Mouse (Mus musculus): ENCODE results near the gene Olfr1303. TPM values are rescaled to one million over a fixed set of nuclear protein-coding genes. Genes with fewer than 3 reads are reported as not detected.

The Olfr1303 gene
- not detected for total RNA-seq (2021)
- not detected in 2 replicates for polyA plus RNA-seq (2012; rRNA removed)
- long read RNA-seq = 0 reads

DNA sequence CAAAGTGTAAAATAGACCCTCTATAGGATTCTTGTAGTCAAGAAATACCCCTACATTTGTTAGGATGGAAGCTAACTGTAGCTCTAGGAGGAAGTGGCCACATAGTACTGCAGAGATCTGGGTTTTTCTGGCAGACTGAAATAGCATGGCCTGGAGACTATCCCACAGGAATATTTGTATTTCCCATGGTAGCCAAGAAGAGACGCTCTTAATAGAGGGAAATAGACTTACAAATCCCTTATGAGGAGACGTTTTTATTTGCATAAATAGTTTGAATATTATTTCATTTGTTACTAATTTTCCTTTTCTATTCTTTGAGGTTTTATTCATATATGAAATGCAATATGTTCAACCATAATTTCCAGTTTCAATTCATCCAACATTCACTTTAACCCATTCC lies at the start of gene Olfr1303:
Olfr1303 (minus strand) TSS at position 101 of the 400 bp plus-strand sequence.
- no peak for DNase-seq

DNA sequence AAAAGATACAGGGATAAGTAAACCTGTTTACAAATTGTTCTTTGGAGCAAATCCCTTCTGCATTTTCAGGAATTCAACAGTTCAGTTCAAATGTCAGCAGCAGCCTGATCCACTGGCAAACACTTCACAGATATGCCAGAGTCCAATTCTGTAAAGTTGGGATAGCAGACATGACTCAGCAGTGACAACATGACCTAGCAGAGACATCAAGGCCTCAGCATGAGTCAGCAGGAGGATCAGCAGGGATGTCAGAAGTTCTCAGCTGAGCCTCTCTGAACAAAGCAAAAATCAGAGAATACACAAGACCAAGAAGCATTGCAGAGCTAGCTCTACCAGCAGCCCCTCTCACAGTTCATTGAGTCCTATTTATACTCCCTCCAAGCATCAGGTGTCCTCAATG lies 7.2 kb downstream of the Olfr1303 start:
- DNase-seq = peak; percentile 61

DNA sequence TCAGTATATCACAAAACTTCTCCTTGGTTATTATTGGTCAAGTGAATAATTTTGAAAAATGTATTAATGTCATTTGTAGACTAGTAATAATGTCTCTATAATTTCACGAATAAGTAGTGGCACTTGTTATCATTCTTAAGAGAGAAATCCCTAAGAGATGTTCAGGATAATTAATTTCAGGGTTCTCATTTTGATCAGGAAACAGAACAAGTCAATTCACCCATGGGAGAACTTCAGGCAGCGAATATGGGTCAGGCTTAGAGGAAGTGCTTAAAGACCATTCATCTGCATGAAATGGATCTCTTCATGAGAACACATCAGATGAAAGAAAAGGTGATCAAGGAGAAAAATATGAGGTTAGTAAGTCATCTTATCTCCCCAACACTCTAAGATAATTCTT lies 43.0 kb downstream of the Olfr1303 start, which contains the start of gene Olfr1302:
Olfr1302 (plus strand) TSS at position 301 of the 400 bp plus-strand sequence.
- no peak for DNase-seq

Other genes starting within 250 kb of the Olfr1303 start
- not detected for gene Olfr1297, start 193.8 kb downstream of the Olfr1303 start, total RNA-seq (2021)
- not detected in 2 replicates for gene Olfr1297, start 193.8 kb downstream of the Olfr1303 start, polyA plus RNA-seq (2012; rRNA removed)
- gene Olfr1298, start 171.1 kb downstream of the Olfr1303 start, total RNA-seq (2021) = not detected
- gene Olfr1298, start 171.1 kb downstream of the Olfr1303 start, polyA plus RNA-seq (2012; rRNA removed) = not detected in 2 replicates
- gene Olfr1299, start 158.9 kb downstream of the Olfr1303 start, total RNA-seq (2021) = not detected
- not detected in 2 replicates for gene Olfr1299, start 158.9 kb downstream of the Olfr1303 start, polyA plus RNA-seq (2012; rRNA removed)
- gene Olfr1301, start 69.3 kb downstream of the Olfr1303 start, total RNA-seq (2021) = not detected
- not detected in 2 replicates for gene Olfr1301, start 69.3 kb downstream of the Olfr1303 start, polyA plus RNA-seq (2012; rRNA removed)
- not detected for gene Olfr1302, start 42.9 kb downstream of the Olfr1303 start, total RNA-seq (2021)
- not detected in 2 replicates for gene Olfr1302, start 42.9 kb downstream of the Olfr1303 start, polyA plus RNA-seq (2012; rRNA removed)
- gene Olfr1305, start 56.8 kb upstream of the Olfr1303 start, total RNA-seq (2021) = not detected
- not detected in 2 replicates for gene Olfr1305, start 56.8 kb upstream of the Olfr1303 start, polyA plus RNA-seq (2012; rRNA removed)
- not detected for gene Olfr1306, start 95.9 kb upstream of the Olfr1303 start, total RNA-seq (2021)
- not detected in 2 replicates for gene Olfr1306, start 95.9 kb upstream of the Olfr1303 start, polyA plus RNA-seq (2012; rRNA removed)
- under 1 TPM in 1 of 2 experiments, not detected in 1; under 0.01 TPM for gene Olfr1307, start 129.1 kb upstream of the Olfr1303 start, total RNA-seq (2021)
- gene Olfr1307, start 129.1 kb upstream of the Olfr1303 start, polyA plus RNA-seq (2012; rRNA removed) = not detected in 2 replicates
- gene Olfr1308, start 144.6 kb upstream of the Olfr1303 start, total RNA-seq (2021) = not detected
- gene Olfr1308, start 144.6 kb upstream of the Olfr1303 start, polyA plus RNA-seq (2012; rRNA removed) = not detected in 2 replicates
- gene Olfr1309, start 169.9 kb upstream of the Olfr1303 start, total RNA-seq (2021) = not detected
- gene Olfr1309, start 169.9 kb upstream of the Olfr1303 start, polyA plus RNA-seq (2012; rRNA removed) = not detected in 2 replicates
- gene Olfr1310, start 192.4 kb upstream of the Olfr1303 start, total RNA-seq (2021) = not detected
- gene Olfr1310, start 192.4 kb upstream of the Olfr1303 start, polyA plus RNA-seq (2012; rRNA removed) = not detected in 2 replicates
- not detected for gene Olfr1311, start 204.1 kb upstream of the Olfr1303 start, total RNA-seq (2021)
- not detected in 2 replicates for gene Olfr1311, start 204.1 kb upstream of the Olfr1303 start, polyA plus RNA-seq (2012; rRNA removed)
- gene Olfr1312, start 229.9 kb upstream of the Olfr1303 start, total RNA-seq (2021) = not detected
- not detected in 2 replicates for gene Olfr1312, start 229.9 kb upstream of the Olfr1303 start, polyA plus RNA-seq (2012; rRNA removed)

Data from adrenal gland, adult 2 months (tissue).